Mouse (Mus musculus): ENCODE measurements around the gene Wnt16.
"Not testable (repeated sequence)": the region's sequence is repeated elsewhere in the genome, so short reads cannot be mapped to it uniquely, and the experiment has no call there.

The Wnt16 gene

GRCm38 (mm10) chr6:22288004-22288736, at the start of gene Wnt16:
Gene Wnt16, plus strand, starts transcription at chr6:22288227.
- no peak for DNase-seq (ENCODE audit: low spot score in 2 of 2)

GRCm38 (mm10) chr6:22243321-22243720, 44.7 kb upstream of the Wnt16 start:
- no peak for DNase-seq (ENCODE audit: low spot score in 2 of 2)

- DNase-seq (ENCODE audit: low spot score in 2 of 2), result no peak
These were observed 41.3 kb upstream of the Wnt16 start for GRCm38 (mm10) chr6:22246696-22247095.

- no peak for DNase-seq (ENCODE audit: low spot score in 2 of 2)
These were observed 29.2 kb upstream of the Wnt16 start for GRCm38 (mm10) chr6:22258784-22259183.

DNA sequence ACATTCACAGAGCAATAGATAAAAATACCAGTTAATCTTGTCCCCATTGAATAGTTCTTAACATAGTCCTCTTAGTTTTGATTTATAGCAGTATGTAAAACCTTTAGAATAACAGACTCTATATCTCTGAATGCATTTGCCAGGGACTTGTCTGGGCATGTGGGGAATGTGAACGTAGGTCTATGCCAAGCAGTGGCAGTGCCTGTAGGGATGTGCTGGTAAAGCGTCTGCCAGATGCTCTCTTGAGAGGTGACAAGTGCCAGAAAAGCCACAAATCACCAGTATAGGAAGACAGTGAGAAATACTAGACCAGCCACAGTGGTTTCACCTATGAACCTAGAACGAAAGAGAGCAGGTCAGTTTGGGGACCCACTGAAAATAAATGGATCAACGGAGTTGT, 25.5 kb upstream of the Wnt16 start:
- DNase-seq (ENCODE audit: low spot score in 2 of 2), result no peak

DNA sequence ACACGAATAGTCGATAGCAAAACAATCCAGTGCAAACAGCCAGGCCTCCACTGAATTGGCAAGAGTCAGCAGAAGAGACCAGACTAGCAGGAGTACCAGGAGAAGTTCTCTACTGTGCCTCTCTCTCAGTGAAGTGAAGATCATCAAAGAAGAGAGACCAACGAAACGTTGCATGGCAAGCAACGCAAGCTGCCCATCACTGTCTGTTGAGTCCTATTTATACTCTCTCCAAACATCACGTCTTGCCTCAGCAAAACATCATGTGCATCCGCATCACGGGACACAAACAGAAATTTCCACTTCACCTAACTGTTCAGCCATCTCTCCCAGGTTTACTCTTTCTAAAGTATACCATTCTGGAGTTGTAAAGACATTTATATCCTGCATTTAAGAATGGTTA, 23.9 kb upstream of the Wnt16 start:
- not testable (repeated sequence) for DNase-seq (ENCODE audit: low spot score in 2 of 2)

DNA sequence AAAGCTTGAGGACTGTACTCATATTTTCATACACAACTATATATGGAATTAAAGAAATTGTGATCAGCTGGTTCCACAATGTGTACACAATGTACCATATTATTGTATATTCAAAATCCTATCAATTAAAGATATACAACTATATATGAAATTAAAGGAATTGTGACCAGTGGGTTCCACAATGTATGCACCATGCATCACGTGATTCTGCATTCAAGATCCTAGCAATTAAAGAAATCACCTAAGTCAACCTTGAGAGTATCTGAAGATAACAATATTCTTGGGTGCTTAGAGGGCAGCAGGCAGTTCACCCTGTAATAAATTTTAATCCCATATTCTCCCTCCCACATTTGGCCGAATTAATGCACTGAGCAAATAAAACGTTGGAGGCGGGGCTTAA, 22.0 kb upstream of the Wnt16 start:
- DNase-seq (ENCODE audit: low spot score in 2 of 2), result no peak

DNA sequence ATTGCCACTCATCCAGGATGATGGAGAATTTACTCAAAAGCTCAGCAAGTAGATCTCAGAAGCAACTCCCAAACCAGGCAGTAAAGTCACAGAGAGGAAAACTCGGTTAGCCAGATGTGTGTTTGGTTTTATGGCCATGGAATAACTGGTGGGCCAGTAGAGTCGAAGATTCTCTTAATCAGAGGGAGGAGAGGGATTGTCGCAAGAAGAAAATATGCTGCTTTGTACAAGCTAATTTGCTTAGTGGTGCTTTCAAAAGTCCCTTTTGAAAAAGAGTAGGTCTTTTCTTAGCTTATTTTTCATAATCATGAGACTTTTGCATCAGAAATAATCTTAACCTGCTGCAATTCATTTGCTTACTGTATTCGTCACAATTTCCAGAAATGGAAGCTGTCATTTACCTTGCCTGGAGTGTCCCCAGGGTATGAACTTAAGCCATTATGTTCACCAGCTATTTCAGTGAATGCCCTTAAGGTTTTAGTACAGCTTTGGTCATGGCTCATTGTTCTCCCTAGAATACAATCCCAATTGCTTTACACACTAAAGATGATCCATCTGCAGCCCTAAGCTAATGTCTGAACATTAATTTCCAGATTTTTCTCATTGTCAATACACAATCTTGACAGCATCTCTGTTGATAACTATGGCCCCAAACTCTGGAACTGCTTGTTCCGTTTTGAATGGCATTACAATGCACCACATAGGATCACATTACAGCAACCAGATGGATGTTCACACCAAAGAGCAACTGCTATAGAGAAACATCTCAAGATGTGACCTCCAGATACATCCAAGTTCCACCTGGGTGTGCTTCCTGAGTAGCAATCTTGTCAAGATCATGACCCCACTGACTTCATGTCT, 20.0 kb upstream of the Wnt16 start:
- DNase-seq (ENCODE audit: low spot score in 2 of 2), result no peak

DNA sequence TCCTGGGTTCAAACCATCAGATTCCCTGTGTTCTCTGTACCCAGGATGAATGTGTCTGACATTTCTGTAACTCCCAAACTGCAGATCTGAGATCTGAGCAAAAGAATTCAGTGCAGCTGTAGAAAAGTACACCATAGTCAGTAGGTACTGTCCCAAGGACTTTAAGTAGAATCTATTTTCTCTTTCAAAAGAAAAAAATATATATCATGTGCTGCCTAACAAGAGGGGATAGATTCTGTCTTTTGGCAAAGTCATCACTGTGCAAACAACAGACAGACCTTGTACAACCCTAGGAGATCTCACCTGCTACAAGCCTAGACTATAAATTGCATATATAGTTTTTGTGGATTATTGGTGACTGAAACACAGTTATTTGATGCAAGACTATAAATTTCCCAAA, 19.4 kb upstream of the Wnt16 start:
- DNase-seq (ENCODE audit: low spot score in 2 of 2), result no peak

- DNase-seq (ENCODE audit: low spot score in 2 of 2), result no peak
These were observed 18.0 kb upstream of the Wnt16 start for GRCm38 (mm10) chr6:22269840-22270521.

DNA sequence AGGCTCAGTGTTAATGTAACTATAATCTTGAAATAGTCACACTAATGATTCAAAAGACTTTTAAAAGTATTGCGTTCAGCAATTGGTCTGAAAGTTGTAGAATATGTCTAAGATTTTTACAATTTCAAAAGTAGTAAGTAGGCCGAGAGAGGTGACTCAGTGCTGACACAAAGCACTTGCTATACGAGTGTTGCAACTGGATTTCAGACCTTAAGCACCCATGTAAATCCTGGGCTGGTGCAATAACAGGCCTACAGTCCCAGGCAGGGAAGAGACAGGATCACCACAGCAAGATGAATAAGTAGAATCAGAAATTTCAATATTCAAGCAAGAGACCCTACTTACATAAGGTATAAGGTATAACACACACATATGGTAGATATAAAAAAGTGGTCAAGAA, 10.1 kb upstream of the Wnt16 start:
- DNase-seq (ENCODE audit: low spot score in 2 of 2), result no peak

DNA sequence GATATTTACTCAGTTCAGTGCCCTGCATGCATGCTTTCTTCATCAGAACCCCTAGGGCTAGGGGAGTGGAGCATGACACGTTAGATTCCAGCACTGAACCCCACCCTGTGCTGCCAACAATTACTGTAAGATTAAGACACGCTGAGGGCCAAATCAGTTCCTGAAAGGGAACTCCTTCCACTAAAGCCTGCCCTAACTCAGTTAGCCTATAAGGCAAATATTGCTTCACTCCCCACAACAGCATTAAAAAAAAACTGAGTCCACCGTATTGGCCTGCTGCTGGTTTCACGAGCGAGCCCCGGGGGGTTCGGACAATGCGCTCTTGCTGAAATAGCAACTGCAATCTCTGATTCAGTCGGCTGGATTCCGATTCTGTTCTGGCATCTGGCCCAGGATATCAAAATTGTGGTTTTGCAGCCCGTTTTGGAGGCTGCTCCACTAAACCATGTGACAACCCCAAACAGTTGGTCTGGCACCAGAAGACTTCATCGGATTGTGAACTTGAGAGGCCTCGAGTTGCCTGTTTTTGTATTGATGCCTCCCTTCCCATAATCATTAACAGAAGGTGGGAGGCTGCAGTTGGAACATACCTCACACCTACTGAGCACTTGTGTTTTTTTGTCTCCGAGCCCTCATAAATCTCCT, 7.7 kb upstream of the Wnt16 start:
- DNase-seq (ENCODE audit: low spot score in 2 of 2), result peak in 1 of 2 experiments; percentile 72

DNA sequence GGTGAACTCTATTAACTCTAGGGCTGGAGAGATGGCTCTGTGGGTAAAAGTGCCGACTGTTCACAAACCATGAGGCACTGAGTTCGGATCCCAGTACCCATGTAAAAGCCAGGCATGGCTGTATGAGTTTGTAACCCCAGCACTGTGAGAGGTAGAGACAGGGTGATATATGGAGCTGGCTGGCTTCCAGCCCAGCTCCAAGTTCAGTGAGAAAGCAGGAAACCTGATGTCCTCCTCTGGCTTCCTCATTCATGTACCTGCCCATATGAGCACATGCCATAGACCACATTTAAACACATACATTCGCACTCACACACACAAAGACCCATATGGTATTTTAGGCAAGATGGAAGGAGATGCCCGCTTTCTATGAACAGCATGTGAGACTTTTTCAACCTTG, 5.6 kb upstream of the Wnt16 start:
- DNase-seq (ENCODE audit: low spot score in 2 of 2), result no peak

GRCm38 (mm10) chr6:22288737-22289460, 872 bp downstream of the Wnt16 start:
- DNase-seq (ENCODE audit: low spot score in 2 of 2), result no peak

DNA sequence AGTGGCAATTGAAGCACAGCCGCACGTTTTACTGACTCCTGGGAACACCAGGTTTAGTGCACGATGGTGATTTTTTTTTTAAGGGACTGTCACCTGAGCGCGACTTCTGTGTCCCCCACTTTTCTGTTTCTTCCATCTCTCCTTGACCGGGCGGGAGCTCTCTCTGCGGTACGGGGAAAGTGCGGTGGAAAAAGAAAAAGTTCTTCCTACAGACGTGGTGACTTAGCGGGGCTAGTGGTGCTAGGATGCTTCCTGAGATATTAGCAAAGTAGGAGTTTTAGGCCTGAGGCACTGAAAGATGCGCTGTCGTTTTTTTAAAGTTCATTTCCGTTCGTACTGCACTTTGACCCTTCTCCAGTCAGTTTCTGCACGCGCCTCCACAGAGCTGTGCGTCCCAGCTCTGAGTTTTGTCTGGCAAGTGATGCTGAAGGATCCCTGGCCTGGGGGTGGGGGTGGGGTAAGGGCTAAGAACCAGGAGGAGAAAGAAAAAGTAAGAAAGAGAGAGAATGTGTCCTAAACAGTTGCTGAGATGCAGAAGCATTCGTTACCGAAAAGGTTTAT, 1.5 kb downstream of the Wnt16 start:
- DNase-seq (ENCODE audit: low spot score in 2 of 2), result no peak

- no peak for DNase-seq (ENCODE audit: low spot score in 2 of 2)
These were observed 2.8 kb downstream of the Wnt16 start for GRCm38 (mm10) chr6:22290790-22291189.

DNA sequence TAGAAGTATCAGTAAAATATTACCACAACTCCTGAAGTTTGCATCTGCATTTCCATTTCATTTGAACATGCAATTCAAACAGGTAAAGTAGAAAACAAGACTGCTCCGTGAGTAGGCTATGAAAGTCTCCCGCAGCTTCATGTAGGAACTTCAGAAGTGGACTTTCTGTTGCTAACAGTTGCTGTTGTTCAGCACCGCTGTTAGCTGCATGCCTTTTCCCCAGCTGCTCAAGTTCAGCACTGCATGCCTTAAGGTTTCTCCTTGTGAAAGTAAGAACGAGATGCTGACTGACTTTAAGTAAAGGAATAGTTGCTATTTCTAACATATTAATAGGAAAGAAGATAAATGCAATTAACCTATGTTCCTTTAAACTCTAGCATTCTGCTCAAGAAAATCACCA, 4.0 kb downstream of the Wnt16 start:
- DNase-seq (ENCODE audit: low spot score in 2 of 2), result no peak

GRCm38 (mm10) chr6:22293922-22294321, 5.9 kb downstream of the Wnt16 start:
- no peak for DNase-seq (ENCODE audit: low spot score in 2 of 2)

GRCm38 (mm10) chr6:22297028-22297427, 9.0 kb downstream of the Wnt16 start:
- no peak for DNase-seq (ENCODE audit: low spot score in 2 of 2)

DNA sequence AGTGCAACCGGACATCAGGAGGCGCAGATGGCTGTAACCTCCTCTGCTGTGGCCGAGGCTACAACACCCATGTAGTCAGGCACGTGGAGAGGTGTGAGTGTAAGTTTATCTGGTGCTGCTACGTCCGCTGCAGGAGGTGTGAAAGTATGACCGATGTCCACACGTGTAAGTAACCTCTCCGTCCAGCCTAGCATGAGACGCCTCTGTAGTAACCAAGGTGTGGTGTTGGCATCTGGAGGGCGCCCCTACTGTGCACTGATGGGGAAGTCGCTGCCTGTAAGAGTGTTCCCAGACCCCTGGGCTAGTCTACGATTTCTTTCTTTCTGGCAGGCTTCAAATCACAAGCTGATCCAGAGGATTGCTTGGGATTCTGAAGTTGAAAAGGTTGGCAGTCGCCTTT, 10.0 kb downstream of the Wnt16 start:
- no peak for DNase-seq (ENCODE audit: low spot score in 2 of 2)
